Mouse (Mus musculus) layer of hippocampus, adult 6 months (tissue): Measurements from ENCODE around the gene Rfc4. TPM values are rescaled to one million over a fixed set of nuclear protein-coding genes. Genes with fewer than 3 reads are reported as not detected.

Source experiments
- long read RNA-seq, 2 experiments: library from polyadenylated mRNA; unstranded; transcript quantifications; one replicate each; pipeline ENCODE4 v2.0.0; 2019 to 2020
- microRNA-seq: library from miRNA; unstranded; fragments of <30 nt; microRNA quantifications from one replicate; pipeline ENCODE4 v1.2.0, GENCODE M21; 2020
- polyA plus RNA-seq: library from polyadenylated mRNA; unstranded; fragments of <200 nt; fragmentation: Nextera tagmentation; gene quantifications from 2 replicates; pipeline ENCODE4 v1.2.3, GENCODE M21; 2021

Gene Rfc4
- 12.6 and 15.1 TPM in 2 replicates for polyA plus RNA-seq
- long read RNA-seq, experiment 1, transcript Rfc4-201 (11 exons, 1,228 nt) = major isoform, 6 of 12 reads
- long read RNA-seq, experiment 1, partial matches to known transcripts = 3 of 12 reads
- long read RNA-seq, experiment 1, other reads (novel, unspliced or antisense) = 2 of 12 reads
- long read RNA-seq, experiment 2, transcript Rfc4-201 (11 exons, 1,228 nt) = major isoform, 17 of 20 reads
- long read RNA-seq, experiment 2, partial matches to known transcripts = 2 of 20 reads
- long read RNA-seq, experiment 2, other reads (novel, unspliced or antisense) = 1 of 20 reads

DNA sequence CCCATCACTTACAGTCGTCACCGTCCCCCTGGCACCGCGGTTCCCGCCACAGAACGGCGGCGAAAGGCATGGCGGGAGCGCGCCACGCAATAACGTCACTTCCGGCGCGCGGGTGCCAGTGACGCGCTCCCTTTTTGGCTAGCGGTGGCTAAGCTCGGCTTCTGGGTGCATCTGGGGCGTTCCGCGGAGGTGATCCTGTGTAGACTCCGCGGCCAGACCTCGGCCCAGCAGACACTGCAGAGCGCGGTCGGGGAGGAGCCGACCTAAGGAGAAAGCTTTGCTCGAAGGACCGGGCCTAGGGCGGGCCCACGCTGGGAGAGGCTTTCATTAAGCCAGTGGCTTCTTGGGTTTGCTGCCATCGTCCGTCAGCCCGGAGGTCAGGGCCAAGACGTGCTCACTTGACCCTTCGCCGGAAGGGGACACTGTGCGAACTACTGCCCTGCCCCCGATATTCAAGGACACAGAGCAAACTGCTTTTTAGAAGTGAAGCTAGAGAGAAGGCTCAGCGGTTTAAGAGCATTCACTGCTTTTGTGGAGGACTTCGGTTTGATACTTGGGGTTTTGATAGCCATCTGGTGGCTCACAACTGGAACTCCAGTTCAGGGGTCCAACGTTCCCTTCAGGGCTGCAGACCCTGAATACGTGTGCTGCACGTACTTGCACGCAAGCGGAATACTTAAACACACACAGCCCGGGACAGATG, at the start of gene Rfc4:
TSS of gene Rfc4 (minus strand) at position 65 of the 703 bp plus-strand sequence.

DNA sequence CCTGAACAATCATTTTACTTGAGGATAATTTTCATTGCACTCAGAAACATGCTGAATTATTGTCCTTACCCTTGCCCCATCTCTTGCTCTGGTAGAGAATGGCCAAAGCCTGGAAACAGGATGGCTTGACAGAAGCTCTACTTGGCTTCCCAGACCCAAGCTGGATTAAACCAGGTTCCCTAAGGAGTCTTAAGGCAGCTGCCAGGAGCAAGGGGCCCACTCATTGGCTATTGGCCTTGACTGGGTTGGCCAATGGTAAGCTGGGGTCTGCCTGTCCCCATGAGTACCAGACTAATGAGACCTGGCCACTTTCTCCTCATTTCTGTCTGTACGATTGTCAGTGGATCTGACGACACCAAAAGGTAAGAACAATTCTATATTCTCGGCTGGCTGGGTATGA, 18.7 kb upstream of the Rfc4 start, which contains the start of gene Adipoq:
TSS of gene Adipoq (plus strand) at position 257 of the 400 bp plus-strand sequence.

DNA sequence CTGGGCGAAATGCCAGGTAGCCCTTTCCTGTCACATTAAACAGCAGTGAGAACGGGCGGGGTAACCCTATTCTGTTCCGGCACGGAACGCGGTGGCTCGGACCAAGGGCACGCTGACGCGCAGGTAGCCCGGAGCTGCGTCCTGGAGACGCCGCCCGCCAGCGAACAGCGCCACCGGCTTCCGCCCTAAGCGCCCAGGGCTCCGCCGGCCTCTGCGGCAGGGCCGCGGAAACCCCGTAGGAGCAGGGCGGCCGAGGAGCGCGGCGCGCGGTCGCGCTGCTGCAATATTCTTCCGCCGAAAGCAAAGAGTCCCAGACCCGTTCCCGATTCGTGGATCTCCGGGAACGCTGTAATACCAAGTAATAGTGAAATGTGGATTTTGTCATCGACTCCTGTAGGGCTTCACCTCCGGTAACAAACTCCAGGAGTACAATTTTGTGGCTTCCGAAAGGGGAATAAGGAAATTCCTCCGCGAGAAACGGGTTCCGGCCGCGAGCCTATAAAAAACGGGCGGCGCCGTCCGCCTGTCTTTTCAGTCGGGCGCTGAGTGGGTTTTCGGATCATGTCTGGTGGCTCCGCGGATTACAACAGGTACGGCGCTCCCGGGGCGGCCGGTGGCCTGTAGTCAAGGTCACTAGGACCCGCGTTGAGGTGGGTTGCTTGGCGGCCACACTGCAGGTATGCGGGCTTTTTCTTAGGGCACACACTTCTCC, 20.1 kb downstream of the Rfc4 start, which contains the start of gene Eif4a2:
TSS of gene Eif4a2 (plus strand) at position 214 of the 712 bp plus-strand sequence.

Small RNA genes within 50 kb of the gene (microRNA-seq; reads per million reads assigned to microRNA genes)
- gene Gm49346 = 0.64 reads per million

Other genes with a start within 250 kb of the Rfc4 start
- not detected in 2 replicates for gene Ahsg, start 236.5 kb downstream of the Rfc4 start, polyA plus RNA-seq
- 0.18 and 0.30 TPM in 2 replicates for gene Fetub, start 209.4 kb downstream of the Rfc4 start, polyA plus RNA-seq
- not detected in 2 replicates for gene Hrg, start 176.7 kb downstream of the Rfc4 start, polyA plus RNA-seq
- not detected in 2 replicates for gene Kng2, start 98.3 kb downstream of the Rfc4 start, polyA plus RNA-seq
- not detected in 2 replicates for gene Kng1, start 69.9 kb downstream of the Rfc4 start, polyA plus RNA-seq
- 973 and 1,001 TPM in 2 replicates for gene Eif4a2, start 20.3 kb downstream of the Rfc4 start, polyA plus RNA-seq
- 0.10 TPM in 1 of 2 replicates, not detected in the other for gene Adipoq, start 18.8 kb upstream of the Rfc4 start, polyA plus RNA-seq
- 6.2 and 6.3 TPM in 2 replicates for gene St6gal1, start 97.0 kb upstream of the Rfc4 start, polyA plus RNA-seq